In genomic region chr4:136509857-136510256, GRCm38 (mm10) we compare ENCODE assay signal across 8 mouse cellular contexts. TPM values are rescaled to one million over a fixed set of nuclear protein-coding genes. Genes with fewer than 3 reads are reported as not detected.
A peak's percentile ranks its signal among the peaks of the same experiment; 100 is the strongest.
DNase-seq lines count a peak whose midpoint lies in the region; ATAC-seq and TF ChIP-seq lines count a peak whose summit lies in the region.
"Had no signal": no experiment of that assay in that cellular context is flagged by ENCODE, and none has a peak within 500 bp of the region (broad histone marks: within the 10 kb centered on the region; RNA-seq: fewer than 3 reads in every experiment).

No protein-coding gene starts in this region.

- DNase-seq in kidney, adult 2 months, result peak; percentile 39
- peak; percentile 25 for DNase-seq in R1 (ENCODE audit: low read depth, low spot score)
- peak; percentile 62 for DNase-seq in kidney, adult 9 months
- peak; percentile 66 for DNase-seq in splenic B cell, adult 2 months (ENCODE audit: low read depth, low spot score)
- DNase-seq in midbrain, embryonic 14.5 days, result no peak
- DNase-seq in hindbrain, embryonic 10.5 days (ENCODE audit: low spot score), result no peak

- H3K4me3 ChIP-seq in kidney, adult 2 months (ENCODE audit: insufficient read depth, low read depth, low read length), result no peak overlapping the region
- H3K4me3 ChIP-seq in kidney, embryonic 15.5 days (replicated peaks), result no peak overlapping the region
- no peak overlapping the region for H3K4me3 ChIP-seq in midbrain, embryonic 14.5 days (replicated peaks; ENCODE audit: low read depth, low read length)
- no peak overlapping the region for H3K4me3 ChIP-seq in hindbrain, embryonic 10.5 days
- H3K4me3 ChIP-seq: hindbrain, embryonic 15.5 days had no signal

- H3K9me3 ChIP-seq in kidney, embryonic 15.5 days (replicated peaks), result no peaks in the 10 kb centered on the region
- no peaks in the 10 kb centered on the region for H3K9me3 ChIP-seq in midbrain, embryonic 14.5 days (ENCODE audit: control insufficient read depth, low read length)
- H3K9me3 ChIP-seq in hindbrain, embryonic 10.5 days, result no peaks in the 10 kb centered on the region
- H3K9me3 ChIP-seq: hindbrain, embryonic 15.5 days had no signal

- no peak overlapping the region for H3K9ac ChIP-seq in kidney, embryonic 15.5 days
- H3K9ac ChIP-seq in midbrain, embryonic 14.5 days (replicated peaks; ENCODE audit: low read length), result no peak overlapping the region
- H3K9ac ChIP-seq: hindbrain, embryonic 15.5 days had no signal

- no peak overlapping the region for H3K4me2 ChIP-seq in kidney, embryonic 15.5 days
- H3K4me2 ChIP-seq in midbrain, embryonic 14.5 days (ENCODE audit: low read length), result no peak overlapping the region
- H3K4me2 ChIP-seq: hindbrain, embryonic 15.5 days had no signal

- TF ChIP-seq POLR2A in kidney, adult 2 months (IDR thresholded peaks at IDR 0.05; ENCODE audit: low read depth, low read length), result no peak

- no peak for ATAC-seq in kidney, embryonic 15.5 days (replicated peaks; ENCODE audit: low FRiP score)
- no peak for ATAC-seq in midbrain, embryonic 14.5 days (ENCODE audit: low FRiP score, low TSS enrichment)

- H3K27ac ChIP-seq in kidney, adult 2 months (ENCODE audit: insufficient read depth, low read depth, low read length), result no peak overlapping the region
- H3K27ac ChIP-seq in kidney, embryonic 15.5 days, result no peak overlapping the region
- H3K27ac ChIP-seq in midbrain, embryonic 14.5 days (replicated peaks; ENCODE audit: low read depth, low read length), result no peak overlapping the region
- no peak overlapping the region for H3K27ac ChIP-seq in hindbrain, embryonic 10.5 days
- H3K27ac ChIP-seq: hindbrain, embryonic 15.5 days had no signal

- no peaks in the 10 kb centered on the region for H3K36me3 ChIP-seq in kidney, adult 2 months (ENCODE audit: control insufficient read depth, insufficient read depth, low read length)
- H3K36me3 ChIP-seq in kidney, embryonic 15.5 days, result no peaks in the 10 kb centered on the region
- H3K36me3 ChIP-seq in splenic B cell, adult 2 months (ENCODE audit: control insufficient read depth, insufficient read depth, low read length, poor library complexity, severe bottlenecking), result no peaks in the 10 kb centered on the region
- H3K36me3 ChIP-seq in midbrain, embryonic 14.5 days (ENCODE audit: control insufficient read depth, insufficient read depth, low read length), result no peaks in the 10 kb centered on the region
- H3K36me3 ChIP-seq in hindbrain, embryonic 10.5 days, result no peaks in the 10 kb centered on the region
- H3K36me3 ChIP-seq: hindbrain, embryonic 15.5 days had no signal

- TF ChIP-seq CTCF in kidney, adult 2 months (conservative IDR thresholded peaks at IDR 0.05; ENCODE audit: insufficient read depth, insufficient read length, low read depth, low read length), result peak; percentile 54

- peaks cover 14% of the 10 kb centered on the region for H3K4me1 ChIP-seq in kidney, adult 2 months (ENCODE audit: control insufficient read depth, insufficient read depth, low read length)
- peaks cover 26% of the 10 kb centered on the region for H3K4me1 ChIP-seq in kidney, embryonic 15.5 days
- no peaks in the 10 kb centered on the region for H3K4me1 ChIP-seq in midbrain, embryonic 14.5 days (ENCODE audit: control insufficient read depth, insufficient read depth, low read length)
- peaks cover 11% of the 10 kb centered on the region for H3K4me1 ChIP-seq in hindbrain, embryonic 10.5 days (replicated peaks)

- no peaks in the 10 kb centered on the region for H3K27me3 ChIP-seq in kidney, adult 2 months (replicated peaks; ENCODE audit: control insufficient read depth, insufficient read depth, low read length)
- H3K27me3 ChIP-seq in kidney, embryonic 15.5 days, result no peaks in the 10 kb centered on the region
- no peaks in the 10 kb centered on the region for H3K27me3 ChIP-seq in splenic B cell, adult 2 months (ENCODE audit: control insufficient read depth, insufficient read depth, low read length, poor library complexity, severe bottlenecking)
- H3K27me3 ChIP-seq in midbrain, embryonic 14.5 days (ENCODE audit: control insufficient read depth, insufficient read depth, low read length), result no peaks in the 10 kb centered on the region
- H3K27me3 ChIP-seq in hindbrain, embryonic 10.5 days (ENCODE audit: insufficient read depth, poor library complexity, severe bottlenecking), result no peaks in the 10 kb centered on the region
- H3K27me3 ChIP-seq: hindbrain, embryonic 15.5 days had no signal

- WGBS in kidney, adult 2 months, result 85% methylated on average over 1 of the region's 1 CpGs
- WGBS in kidney, embryonic 15.5 days, result 73% methylated on average over 1 of the region's 1 CpGs
- WGBS in midbrain, embryonic 14.5 days, result 83% methylated on average over 1 of the region's 1 CpGs
- 88% methylated on average over 1 of the region's 1 CpGs for WGBS in hindbrain, embryonic 10.5 days

RNA-seq across cellular contexts. Expression of gene Luzp1, which starts 40.3 kb away (rescaled TPM):
- polyA plus RNA-seq in kidney, adult 2 months (2012; rRNA removed), result 12.5 and 13.2 TPM in 2 replicates
- polyA plus RNA-seq in kidney, embryonic 15.5 days (2015; fragmentation: Nextera tagmentation; extraction: Ambion mirVana), result 134 and 146 TPM in 2 replicates
- polyA plus RNA-seq in midbrain, embryonic 14.5 days (2014; fragmentation: Nextera tagmentation; extraction: Ambion mirVana), result 40.1 and 40.2 TPM in 2 replicates
- polyA plus RNA-seq in hindbrain, embryonic 10.5 days (2016; fragmentation: Nextera tagmentation; extraction: Ambion mirVana), result 108 and 133 TPM in 2 replicates

RNA-seq across cellular contexts. Expression of gene 6030445D17Rik, which starts 47.8 kb away (rescaled TPM):
- polyA plus RNA-seq in kidney, adult 2 months (2012; rRNA removed), result 0.30 and 0.31 TPM in 2 replicates
- 0.40 and 0.57 TPM in 2 replicates for polyA plus RNA-seq in kidney, embryonic 15.5 days (2015; fragmentation: Nextera tagmentation; extraction: Ambion mirVana)
- 0.12 and 0.16 TPM in 2 replicates for polyA plus RNA-seq in midbrain, embryonic 14.5 days (2014; fragmentation: Nextera tagmentation; extraction: Ambion mirVana)
- polyA plus RNA-seq in hindbrain, embryonic 10.5 days (2016; fragmentation: Nextera tagmentation; extraction: Ambion mirVana), result 0.17 and 0.24 TPM in 2 replicates

Comparison
In these comparisons a context has a peak if more than half of its experiments do, and no peak if none do; other contexts are left out.
1. DNase-seq: peak in kidney, adult 2 months (single experiment), R1 (single experiment), kidney, adult 9 months (single experiment) and splenic B cell, adult 2 months (single experiment); none in midbrain, embryonic 14.5 days (single experiment) and hindbrain, embryonic 10.5 days (single experiment).